Mouse (Mus musculus) small intestine, adult 2 months (tissue): ENCODE data around the gene Cetn4.

Source experiments
- CTCF ChIP-seq: fragments of 200-500 bp; IDR thresholded peaks from 2 replicates; pipeline ENCODE4 v1.5.1; 2012; ENCODE audit warnings: low read depth, mild to moderate bottlenecking, control low read depth, inconsistent platforms, low read length, moderate library complexity, mixed read lengths; ENCODE audit not compliant: insufficient replicate concordance, insufficient read length; ENCODE audit errors: extremely low read depth
- POLR2A ChIP-seq: fragments of 200-500 bp; IDR thresholded peaks from 2 replicates; pipeline ENCODE4 v1.6.1; 2012; ENCODE audit warnings: low read depth, mild to moderate bottlenecking, control low read depth, inconsistent platforms, low read length, moderate library complexity

DNA sequence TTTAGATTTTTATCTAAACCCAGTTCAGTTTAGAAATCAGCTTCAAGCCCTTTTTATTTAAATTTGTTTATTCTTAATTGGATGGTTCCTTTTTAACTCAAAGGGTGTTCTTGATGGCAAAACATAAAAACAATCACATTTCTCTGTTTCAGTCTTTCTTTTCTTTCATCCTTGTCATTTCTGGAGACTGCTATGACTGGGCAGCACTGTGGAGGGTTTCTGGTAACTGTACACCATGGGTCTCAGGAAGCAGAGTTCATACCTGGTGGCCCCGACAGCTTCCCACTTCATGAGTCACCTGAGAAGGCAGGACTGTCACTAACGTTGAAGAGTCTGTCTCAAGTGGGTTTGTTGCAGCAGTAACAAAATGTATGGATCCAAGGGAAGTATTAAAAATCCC lies 19.9 kb downstream of the Cetn4 start:
- TF ChIP-seq CTCF (no peak), POLR2A (no peak)
